Mouse (Mus musculus) midbrain, embryonic 14.5 days (tissue): Measurements from ENCODE around the gene Slc39a2. TPM values are rescaled to one million over a fixed set of nuclear protein-coding genes. Genes with fewer than 3 reads are reported as not detected.

Experiments
- ATAC-seq: fragments of 200-750 bp; cut with Nextera tagmentation; 2 replicates; pipeline ENCODE4 v1.8.0; 2017; ENCODE audit warnings: moderate number of reproducible peaks, moderate library complexity; ENCODE audit not compliant: low FRiP score, low TSS enrichment
- DNase-seq: peaks from one replicate; pipeline ENCODE4 v3.0.0-alpha.2; 2015
- H3K27ac ChIP-seq: fragments of 300-500 bp; sonication (generic); replicated peaks from 2 replicates; pipeline ENCODE4 v1.5.1; 2014; ENCODE audit warnings: mild to moderate bottlenecking, low read depth, low read length, moderate library complexity
- H3K27me3 ChIP-seq: fragments of 300-500 bp; sonication (generic); 2 replicates; pipeline ENCODE4 v1.6.1; 2014; ENCODE audit warnings: low read length, control low read depth, mixed read lengths; ENCODE audit not compliant: control insufficient read depth, insufficient read depth
- H3K36me3 ChIP-seq: fragments of 300-500 bp; sonication (generic); 2 replicates; pipeline ENCODE4 v1.6.1; 2014; ENCODE audit warnings: low read length, control low read depth; ENCODE audit not compliant: control insufficient read depth, insufficient read depth
- H3K4me1 ChIP-seq: fragments of 300-500 bp; sonication (generic); 2 replicates; pipeline ENCODE4 v1.6.1; 2014; ENCODE audit warnings: mild to moderate bottlenecking, antibody characterized with exemption, low read length, control low read depth; ENCODE audit not compliant: control insufficient read depth, insufficient read depth
- H3K4me2 ChIP-seq: fragments of 300-500 bp; sonication (generic); 2 replicates; pipeline ENCODE4 v1.6.1; 2014; ENCODE audit warnings: mild to moderate bottlenecking, low read length, moderate library complexity
- H3K4me3 ChIP-seq: fragments of 300-500 bp; sonication (generic); replicated peaks from 2 replicates; pipeline ENCODE4 v1.5.1; 2014; ENCODE audit warnings: low read depth, low read length
- H3K9ac ChIP-seq: fragments of 300-500 bp; sonication (generic); replicated peaks from 2 replicates; pipeline ENCODE4 v1.6.1; 2014; ENCODE audit warnings: mild to moderate bottlenecking, low read length, moderate library complexity
- H3K9me3 ChIP-seq: fragments of 300-500 bp; sonication (generic); 2 replicates; pipeline ENCODE4 v1.6.1; 2016; ENCODE audit warnings: low read length, control low read depth, mixed read lengths; ENCODE audit not compliant: control insufficient read depth
- WGBS: fragments of 180-500 bp; shearing (Covaris S2); extraction: QIAGEN DNeasy Blood & Tissue Kit; methylation state at CpG from one replicate; pipeline ENCODE4 v1.1.7; 2014; 5-methylcytosine and 5-hydroxymethylcytosine counted together
- polyA plus RNA-seq: library from polyadenylated mRNA; unstranded; fragments of >200 nt; fragmentation: Nextera tagmentation; extraction: Ambion mirVana; gene quantifications from 2 replicates; pipeline ENCODE4 v1.2.1, GENCODE M21; 2014

Gene Slc39a2
- polyA plus RNA-seq, 1 experiment from 2014 or later = 1.1 TPM

DNA sequence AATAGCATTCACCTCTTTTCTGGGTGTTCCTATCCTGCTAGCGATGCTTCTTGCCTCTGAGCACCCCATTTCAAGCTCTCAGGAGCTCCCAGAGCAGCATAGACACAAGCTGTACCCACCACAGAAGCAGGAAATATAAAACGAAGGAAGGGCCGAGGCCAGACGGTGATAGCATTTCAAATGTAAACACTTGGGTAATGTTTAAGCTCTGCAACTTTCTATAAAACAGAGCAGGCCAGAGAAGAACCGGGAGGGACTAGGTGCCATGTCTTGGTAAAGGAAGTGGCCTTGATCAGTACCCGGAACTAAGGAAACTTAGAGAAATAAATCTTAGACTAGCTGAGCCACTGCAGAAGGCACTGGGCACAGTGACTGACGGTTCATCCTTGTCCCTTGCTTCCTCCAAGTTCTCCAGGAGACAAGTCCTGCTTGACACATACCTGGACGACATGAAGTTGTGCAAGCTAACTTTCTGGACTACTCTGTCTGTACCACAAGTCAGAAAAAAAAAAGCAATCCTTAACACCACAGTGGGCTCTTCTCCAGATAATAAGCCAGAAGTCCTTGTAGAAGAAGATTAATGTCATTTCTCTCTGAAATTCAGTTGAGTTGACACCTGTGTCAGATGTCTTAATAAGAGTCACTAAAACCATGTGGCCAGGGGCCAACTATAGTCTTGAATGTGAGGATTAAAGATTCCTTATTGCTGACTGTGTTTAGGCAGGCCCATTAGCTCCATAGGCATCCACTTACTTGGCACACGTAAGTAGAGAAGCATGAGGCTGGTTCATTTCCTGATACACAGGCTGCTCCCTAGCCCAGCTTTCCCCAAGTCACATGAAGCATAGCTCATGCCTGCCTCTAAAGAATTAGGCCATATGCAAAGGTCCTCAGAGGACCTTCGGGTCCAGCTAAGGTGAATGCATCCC, 39.7 kb downstream of the Slc39a2 start:
- whole genome bisulfite sequencing = 70% methylated on average over 10 of the region's 10 CpGs
- Histone ChIP-seq H3K4me2 (no peak overlapping the region), H3K4me3 (no peak overlapping the region), H3K9me3 (0 out of 2 replicates have a peak, but pooled peaks cover 2% of the 10 kb centered on the region), H3K36me3 (no peaks in the 10 kb centered on the region), H3K27ac (no peak overlapping the region), H3K9ac (no peak overlapping the region), H3K4me1 (no peaks in the 10 kb centered on the region), H3K27me3 (no peaks in the 10 kb centered on the region)
- ATAC-seq (no peak), DNase-seq (no peak)

DNA sequence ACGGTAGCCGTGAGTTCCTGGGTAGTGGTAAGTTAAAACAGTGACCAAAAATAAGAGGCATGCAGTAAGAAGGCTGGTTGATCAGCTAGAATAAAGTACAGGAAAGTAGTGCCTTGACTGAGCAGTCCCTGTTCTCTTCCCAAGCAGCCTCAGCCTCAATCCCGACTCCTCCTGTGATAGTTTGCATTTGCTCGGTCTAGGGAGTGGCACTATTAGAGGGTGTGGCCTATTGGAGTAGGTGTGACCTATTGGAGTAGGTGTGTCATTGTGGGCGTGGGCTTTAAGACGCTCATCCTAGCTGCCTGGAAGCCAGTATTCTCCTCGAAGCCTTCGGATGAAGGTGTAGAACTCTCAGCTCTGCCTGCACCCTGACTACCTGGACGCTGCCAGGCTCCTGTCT, 46.3 kb downstream of the Slc39a2 start:
- Histone ChIP-seq H3K27me3 (no peaks in the 10 kb centered on the region), H3K4me3 (no peak overlapping the region), H3K9me3 (0 out of 2 replicates have a peak, but pooled peaks cover 2% of the 10 kb centered on the region), H3K4me1 (no peaks in the 10 kb centered on the region), H3K4me2 (no peak overlapping the region), H3K27ac (no peak overlapping the region), H3K9ac (no peak overlapping the region), H3K36me3 (no peaks in the 10 kb centered on the region)
- DNase-seq (no peak), ATAC-seq (no peak)
- 91% methylated on average over 9 of the region's 9 CpGs for WGBS

DNA sequence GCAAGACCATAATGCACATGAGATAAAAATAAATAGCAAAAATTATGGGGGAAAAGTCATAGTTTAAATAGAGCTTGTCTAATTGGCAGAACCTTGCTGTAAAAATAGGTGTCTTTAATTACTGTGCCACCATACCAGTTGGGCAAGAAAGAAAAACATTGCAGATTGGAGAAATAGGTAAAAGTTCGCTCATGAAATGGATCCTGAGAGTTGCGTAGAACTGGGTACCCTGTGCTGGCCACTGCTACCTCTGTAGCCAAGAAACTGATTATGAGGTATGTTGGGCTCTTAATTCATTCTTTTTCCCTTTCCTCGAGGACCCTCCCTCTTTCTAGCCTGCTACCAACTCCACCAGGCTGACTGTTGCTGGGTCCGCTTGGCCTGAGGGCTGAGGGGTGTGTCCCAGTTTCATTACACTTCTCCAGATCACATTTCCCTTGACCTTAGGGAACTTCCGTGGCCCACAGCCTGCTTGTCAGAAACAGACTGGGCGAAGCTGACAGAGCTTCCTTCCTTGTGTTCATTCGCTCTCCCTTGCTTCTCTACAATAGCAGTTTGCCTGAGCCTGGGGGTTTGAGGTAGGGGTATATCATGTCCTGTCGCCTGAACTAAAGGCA, 48.4 kb downstream of the Slc39a2 start:
- Histone ChIP-seq H3K36me3 (no peaks in the 10 kb centered on the region), H3K4me1 (no peaks in the 10 kb centered on the region), H3K27me3 (no peaks in the 10 kb centered on the region), H3K4me3 (no peak overlapping the region), H3K4me2 (no peak overlapping the region), H3K9ac (no peak overlapping the region), H3K9me3 (no peaks in the 10 kb centered on the region), H3K27ac (no peak overlapping the region)
- no peak for ATAC-seq
- 43% methylated on average over 8 of the region's 8 CpGs for WGBS
- DNase-seq = no peak

DNA sequence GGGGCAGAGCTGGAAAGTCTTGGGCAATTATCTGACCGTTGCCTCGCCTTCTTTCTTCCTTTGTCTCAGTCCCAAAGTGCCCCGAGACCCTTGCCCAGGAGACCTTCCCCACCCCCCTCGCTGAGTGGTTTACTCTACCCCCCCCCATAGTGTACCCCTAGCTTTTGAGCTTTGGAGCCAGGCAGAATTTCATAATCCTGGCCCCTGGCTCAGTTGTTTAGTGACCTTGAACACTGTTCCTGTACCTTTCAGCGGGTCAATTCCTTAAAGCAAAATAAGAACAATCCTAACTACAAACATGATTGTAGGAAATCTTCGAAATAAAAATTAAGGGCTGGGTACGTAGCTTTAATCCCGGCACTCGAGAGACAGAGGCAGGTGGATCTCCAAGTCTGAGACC, 48.9 kb downstream of the Slc39a2 start:
- WGBS = 59% methylated on average over 9 of the region's 9 CpGs

DNA sequence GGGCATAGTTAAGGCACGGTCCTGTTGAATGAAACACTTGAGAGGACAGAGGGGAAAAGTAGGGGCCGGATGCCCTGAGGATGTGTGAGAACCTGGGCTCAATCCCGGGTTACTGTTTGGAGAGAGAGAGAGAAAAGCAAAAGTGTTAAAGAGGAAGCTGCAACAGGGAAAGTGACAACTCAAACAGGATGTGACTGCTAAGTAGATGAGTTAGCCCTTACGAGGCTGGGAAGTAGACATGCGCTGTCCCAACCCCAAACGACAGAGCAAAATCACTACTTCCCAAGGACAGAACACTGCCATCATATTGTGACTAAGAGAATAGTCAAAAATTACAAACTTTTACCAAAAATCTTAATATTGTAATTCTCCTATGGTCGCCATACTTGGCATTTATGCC, 49.5 kb downstream of the Slc39a2 start:
- ATAC-seq = no peak
- no peaks in the 10 kb centered on the region for H3K4me1 ChIP-seq
- H3K4me3 ChIP-seq = no peak overlapping the region
- H3K4me2 ChIP-seq = no peak overlapping the region
- DNase-seq = no peak
- no peaks in the 10 kb centered on the region for H3K27me3 ChIP-seq
- no peaks in the 10 kb centered on the region for H3K36me3 ChIP-seq
- H3K27ac ChIP-seq = no peak overlapping the region
- no peak overlapping the region for H3K9ac ChIP-seq
- H3K9me3 ChIP-seq = no peaks in the 10 kb centered on the region
- WGBS = 75% methylated on average over 7 of the region's 7 CpGs

More for the DNA sequence above, 48.9 kb downstream of the Slc39a2 start:
- Histone ChIP-seq H3K4me1 (no peaks in the 10 kb centered on the region), H3K4me2 (no peak overlapping the region), H3K4me3 (no peak overlapping the region), H3K27me3 (no peaks in the 10 kb centered on the region), H3K36me3 (no peaks in the 10 kb centered on the region), H3K27ac (no peak overlapping the region), H3K9me3 (no peaks in the 10 kb centered on the region), H3K9ac (no peak overlapping the region)
- ATAC-seq = no peak
- DNase-seq = no peak

DNA sequence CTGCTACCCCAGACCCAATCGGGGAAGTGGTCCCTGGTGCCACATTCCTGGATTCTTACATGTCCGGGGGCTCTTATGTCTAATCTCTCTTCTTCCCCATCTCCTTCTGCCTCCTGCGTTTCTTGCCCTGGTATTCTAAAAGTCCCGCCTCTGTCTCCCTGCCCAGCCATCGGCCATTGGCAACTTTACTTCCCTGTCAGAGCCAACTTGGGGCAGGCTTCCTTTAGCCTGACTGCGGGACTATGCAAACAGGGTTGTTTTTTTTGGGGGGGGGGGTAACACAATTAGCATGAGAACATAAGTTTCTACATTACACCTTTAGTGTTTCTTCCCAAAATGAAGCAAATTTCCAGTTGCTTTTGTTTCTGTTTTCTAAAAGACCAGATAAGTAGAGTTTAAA, 50.6 kb downstream of the Slc39a2 start:
- no peak overlapping the region for H3K27ac ChIP-seq
- DNase-seq = no peak
- no peaks in the 10 kb centered on the region for H3K4me1 ChIP-seq
- WGBS = 86% methylated on average over 6 of the region's 6 CpGs
- H3K27me3 ChIP-seq = no peaks in the 10 kb centered on the region
- H3K9me3 ChIP-seq = no peaks in the 10 kb centered on the region
- no peak overlapping the region for H3K4me2 ChIP-seq
- ATAC-seq = no peak
- H3K36me3 ChIP-seq = no peaks in the 10 kb centered on the region
- no peak overlapping the region for H3K9ac ChIP-seq
- H3K4me3 ChIP-seq = no peak overlapping the region

Other genes with a start within 250 kb of the Slc39a2 start
- gene Gm17079, start 197.4 kb upstream of the Slc39a2 start, polyA plus RNA-seq = not detected in 2 replicates
- gene Gm5800, start 175.7 kb upstream of the Slc39a2 start, polyA plus RNA-seq = not detected in 2 replicates
- gene Ang4, start 119.3 kb upstream of the Slc39a2 start, polyA plus RNA-seq = not detected in 2 replicates
- gene AY358078, start 92.8 kb upstream of the Slc39a2 start, polyA plus RNA-seq = not detected in 2 replicates
- not detected in 2 replicates for gene Ear6, start 39.2 kb upstream of the Slc39a2 start, polyA plus RNA-seq
- gene Mettl17, start 8.0 kb upstream of the Slc39a2 start, polyA plus RNA-seq = 85.2 and 85.6 TPM in 2 replicates
- gene Ndrg2, start 21.3 kb downstream of the Slc39a2 start, polyA plus RNA-seq = 98.7 and 128 TPM in 2 replicates
- gene Tppp2, start 25.5 kb downstream of the Slc39a2 start, polyA plus RNA-seq = not detected in 2 replicates
- not detected in 2 replicates for gene Rnase13, start 29.9 kb downstream of the Slc39a2 start, polyA plus RNA-seq
- 72.8 and 75.8 TPM in 2 replicates for gene Arhgef40, start 91.8 kb downstream of the Slc39a2 start, polyA plus RNA-seq
- gene Tmem253, start 122.8 kb downstream of the Slc39a2 start, polyA plus RNA-seq = 0.37 and 0.39 TPM in 2 replicates
- 41.6 and 46.9 TPM in 2 replicates for gene Zfp219, start 127.8 kb downstream of the Slc39a2 start, polyA plus RNA-seq
- gene Olfr221, start 149.6 kb downstream of the Slc39a2 start, polyA plus RNA-seq = not detected in 2 replicates
- gene Hnrnpc, start 211.1 kb downstream of the Slc39a2 start, polyA plus RNA-seq = 473 and 549 TPM in 2 replicates
- gene Rpgrip1, start 217.8 kb downstream of the Slc39a2 start, polyA plus RNA-seq = 39.5 and 57.3 TPM in 2 replicates